Mouse (Mus musculus) heart, postnatal 0 days (tissue): Measurements from ENCODE around the gene Birc6.

ENCODE experiments used
- CTCF ChIP-seq: IDR thresholded peaks from 2 replicates; pipeline ENCODE4 v1.5.1; 2016; ENCODE audit warnings: antibody characterized with exemption, control low read depth, low read depth
- EP300 ChIP-seq: IDR thresholded peaks from 2 replicates; pipeline ENCODE4 v1.6.1; 2016; ENCODE audit warnings: antibody characterized with exemption, low read depth

DNA sequence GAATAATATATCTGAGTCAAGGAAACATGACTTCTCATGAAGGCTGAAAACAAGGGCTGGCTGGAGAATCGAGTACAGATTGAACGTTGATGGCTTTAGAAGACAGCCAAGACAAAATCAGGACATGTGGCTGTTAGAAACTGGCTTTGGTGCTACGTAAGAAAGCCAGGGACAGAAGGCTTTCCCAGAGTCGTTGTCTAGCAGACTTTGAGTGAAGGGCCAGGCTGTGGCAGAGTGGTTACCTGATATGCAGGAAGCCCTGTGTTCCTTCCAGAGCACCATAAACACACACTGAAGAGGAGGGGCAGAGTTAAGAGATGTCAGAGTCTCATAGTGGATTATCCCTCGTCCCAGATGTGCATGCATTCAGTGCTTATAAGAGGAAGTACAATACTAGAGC lies 49.1 kb downstream of the Birc6 start:
- TF ChIP-seq CTCF (no peak), EP300 (no peak)
